Mouse (Mus musculus) kidney, embryonic 14.5 days (tissue): ENCODE measurements at regions not wholly inside any gene's neighbourhood (a gene's known extent, or its start where the extent isn't known, plus 50 kb on each side); places are given as distances from the start of the nearest gene placed in this dataset.

ENCODE experiments used
- ATAC-seq: fragments of 200-750 bp; cut with Nextera tagmentation; 2 replicates; pipeline ENCODE4 v1.8.0; 2017; ENCODE audit warnings: moderate number of reproducible peaks, mild to moderate bottlenecking, moderate TSS enrichment, moderate library complexity; ENCODE audit not compliant: low FRiP score, low TSS enrichment
- H3K27ac ChIP-seq: fragments of 300-500 bp; sonication (generic); 2 replicates; pipeline ENCODE4 v1.5.1; 2014; ENCODE audit warnings: low read depth, mild to moderate bottlenecking, low read length, moderate library complexity, mixed read lengths
- H3K27me3 ChIP-seq: fragments of 300-500 bp; sonication (generic); 2 replicates; pipeline ENCODE4 v1.6.1; 2014; ENCODE audit warnings: mild to moderate bottlenecking, low read length; ENCODE audit not compliant: control insufficient read depth, insufficient read depth
- H3K36me3 ChIP-seq: fragments of 300-500 bp; sonication (generic); 2 replicates; pipeline ENCODE4 v1.6.1; 2014; ENCODE audit warnings: low read length, mixed read lengths; ENCODE audit not compliant: control insufficient read depth, insufficient read depth
- H3K4me1 ChIP-seq: fragments of 300-500 bp; sonication (generic); 2 replicates; pipeline ENCODE4 v1.6.1; 2014; ENCODE audit warnings: low read length, mixed read lengths; ENCODE audit not compliant: control insufficient read depth, insufficient read depth
- H3K4me2 ChIP-seq: fragments of 300-500 bp; sonication (generic); replicated peaks from 2 replicates; pipeline ENCODE4 v1.6.1; 2014; ENCODE audit warnings: low read depth, mild to moderate bottlenecking, low read length
- H3K4me3 ChIP-seq: fragments of 300-500 bp; sonication (generic); 2 replicates; pipeline ENCODE4 v1.5.1; 2014; ENCODE audit warnings: mild to moderate bottlenecking, low read length
- H3K9ac ChIP-seq: fragments of 300-500 bp; sonication (generic); 2 replicates; pipeline ENCODE4 v1.6.1; 2014; ENCODE audit warnings: low read depth, mild to moderate bottlenecking, low read length, moderate library complexity
- H3K9me3 ChIP-seq: fragments of 300-500 bp; sonication (generic); 2 replicates; pipeline ENCODE4 v1.6.1; 2016; ENCODE audit warnings: low read length; ENCODE audit not compliant: control insufficient read depth
- WGBS: fragments of 180-500 bp; shearing (Covaris S2); extraction: QIAGEN DNeasy Blood & Tissue Kit; methylation state at CpG from one replicate; pipeline ENCODE4 v1.1.7; 2014; 5-methylcytosine and 5-hydroxymethylcytosine counted together

DNA sequence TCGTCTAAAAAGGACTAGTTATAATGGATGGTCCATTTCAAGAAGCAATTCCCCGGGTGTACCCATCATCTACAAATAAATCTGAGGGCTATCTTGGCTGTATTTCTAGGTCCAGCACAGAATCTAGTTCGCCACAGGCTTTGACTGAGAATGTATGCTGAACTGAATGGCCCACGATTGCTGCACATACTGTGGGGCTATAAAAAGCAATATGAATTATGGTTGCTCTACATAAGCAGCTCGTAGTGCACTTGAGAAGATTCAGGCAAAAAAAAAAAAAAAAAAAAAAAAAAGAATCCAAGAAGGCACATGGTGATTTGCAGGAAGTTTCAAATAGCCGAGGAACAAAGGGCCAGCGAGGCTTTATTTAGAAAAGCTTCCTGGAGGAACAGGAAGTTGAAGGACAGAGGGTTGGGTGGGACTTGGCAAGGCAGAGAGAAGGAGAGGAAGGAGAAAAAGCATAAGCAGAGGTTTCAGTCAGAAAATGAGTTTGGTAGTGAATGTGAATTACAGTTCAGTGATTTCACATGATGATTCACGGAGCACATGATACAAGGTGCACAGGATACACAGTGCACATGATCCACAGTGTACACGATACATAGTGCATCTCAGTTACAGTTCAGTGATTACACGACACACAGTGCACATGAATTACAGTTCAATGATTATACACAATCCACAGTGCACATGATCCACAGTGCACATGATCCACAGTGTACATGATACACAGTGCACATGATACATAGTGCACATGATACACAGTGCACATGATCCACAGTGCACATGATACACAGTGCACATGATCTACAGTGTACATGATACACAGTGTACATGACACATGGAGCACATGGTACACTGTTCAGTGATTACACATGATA, 129.7 kb upstream of the Mdm1 start:
- H3K4me1 ChIP-seq = no peaks in the 10 kb centered on the region
- no peak overlapping the region for H3K4me2 ChIP-seq
- H3K4me3 ChIP-seq = no peak overlapping the region
- 69% methylated on average over 10 of the region's 10 CpGs for WGBS
- H3K27me3 ChIP-seq = no peaks in the 10 kb centered on the region
- H3K9ac ChIP-seq = no peak overlapping the region
- H3K9me3 ChIP-seq = peaks cover 3% of the 10 kb centered on the region; the same call in 1 of the 2 replicates
- H3K27ac ChIP-seq = 0 out of 2 replicates have a peak overlapping the region, but pooled peaks have one; percentile 9
- ATAC-seq = no peak
- H3K36me3 ChIP-seq = no peaks in the 10 kb centered on the region

DNA sequence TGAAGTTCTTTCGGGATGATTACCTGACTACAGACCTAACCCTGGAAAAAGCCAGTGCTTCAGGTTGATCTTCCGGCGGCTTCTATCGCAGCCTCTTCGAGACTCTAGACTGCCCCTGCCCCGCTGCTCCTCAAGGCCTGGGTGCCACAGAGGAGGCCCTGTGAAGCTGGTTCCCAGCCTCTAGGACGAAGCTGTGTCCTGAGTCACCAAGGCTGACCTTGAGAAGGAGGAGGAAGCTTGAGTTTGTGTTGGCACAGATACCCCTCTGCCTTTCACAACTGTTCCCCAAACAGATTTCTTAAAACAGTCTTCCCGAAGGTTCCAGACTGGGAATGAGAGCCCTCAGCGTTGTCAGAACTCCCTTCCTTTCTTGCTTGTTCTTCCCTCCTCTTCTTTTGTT, 112.8 kb upstream of the Mdm1 start:
- Histone ChIP-seq H3K4me1 (no peaks in the 10 kb centered on the region), H3K27ac (no peak overlapping the region), H3K36me3 (no peaks in the 10 kb centered on the region), H3K9me3 (no peaks in the 10 kb centered on the region), H3K27me3 (no peaks in the 10 kb centered on the region), H3K4me3 (no peak overlapping the region), H3K9ac (no peak overlapping the region), H3K4me2 (no peak overlapping the region)
- 88% methylated on average over 9 of the region's 9 CpGs for WGBS
- no peak for ATAC-seq

DNA sequence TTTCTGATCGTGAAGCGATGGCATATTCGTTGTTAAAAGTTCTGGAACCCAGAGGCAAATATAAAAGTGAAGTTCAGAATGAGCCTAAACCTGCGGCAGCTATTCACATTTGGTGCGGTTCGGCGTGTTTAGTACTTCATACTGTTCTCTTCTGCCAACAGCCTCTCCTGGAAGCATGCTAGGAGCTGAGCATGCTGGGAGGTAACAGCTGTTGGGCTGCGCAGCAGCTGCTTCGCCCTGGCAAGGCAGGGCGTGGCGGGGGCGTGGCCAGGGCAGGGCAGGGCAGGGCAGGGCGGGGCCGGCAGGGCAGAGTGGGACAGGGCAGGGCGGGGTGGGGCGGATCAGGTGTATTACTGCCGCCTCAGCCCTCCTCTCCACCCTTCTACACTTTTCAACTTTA, 107.2 kb upstream of the Mdm1 start:
- Histone ChIP-seq H3K4me3 (no peak overlapping the region), H3K27ac (no peak overlapping the region), H3K27me3 (no peaks in the 10 kb centered on the region), H3K36me3 (no peaks in the 10 kb centered on the region), H3K4me1 (no peaks in the 10 kb centered on the region), H3K4me2 (no peak overlapping the region), H3K9ac (no peak overlapping the region), H3K9me3 (peaks cover 4% of the 10 kb centered on the region; the same call in 1 of the 2 replicates)
- ATAC-seq = no peak
- WGBS = 82% methylated on average over 16 of the region's 17 CpGs

DNA sequence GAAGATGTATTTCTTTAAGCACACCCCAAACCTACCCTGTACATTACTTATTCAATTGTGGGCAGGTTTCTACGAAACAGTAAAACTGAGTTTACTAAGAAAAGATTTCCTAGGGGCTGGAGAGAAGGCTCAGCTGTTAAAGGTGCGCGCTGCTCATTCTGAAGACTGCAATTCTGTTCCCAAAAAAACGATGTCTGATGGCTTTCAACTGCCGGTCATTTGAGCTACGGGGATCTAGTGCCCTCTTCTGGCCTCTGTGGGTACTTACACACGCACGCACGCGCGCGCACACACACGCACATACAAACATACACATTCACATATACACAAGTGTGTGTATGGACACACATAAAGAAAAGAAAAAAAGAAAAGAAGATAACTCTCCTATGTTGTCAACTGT, 106.6 kb upstream of the Mdm1 start:
- H3K4me2 ChIP-seq = no peak overlapping the region
- no peaks in the 10 kb centered on the region for H3K36me3 ChIP-seq
- no peak overlapping the region for H3K4me3 ChIP-seq
- H3K27ac ChIP-seq = no peak overlapping the region
- ATAC-seq = no peak
- H3K9ac ChIP-seq = no peak overlapping the region
- H3K9me3 ChIP-seq = peaks cover 4% of the 10 kb centered on the region; the same call in 1 of the 2 replicates
- WGBS = 84% methylated on average over 13 of the region's 13 CpGs
- no peaks in the 10 kb centered on the region for H3K27me3 ChIP-seq
- H3K4me1 ChIP-seq = no peaks in the 10 kb centered on the region

DNA sequence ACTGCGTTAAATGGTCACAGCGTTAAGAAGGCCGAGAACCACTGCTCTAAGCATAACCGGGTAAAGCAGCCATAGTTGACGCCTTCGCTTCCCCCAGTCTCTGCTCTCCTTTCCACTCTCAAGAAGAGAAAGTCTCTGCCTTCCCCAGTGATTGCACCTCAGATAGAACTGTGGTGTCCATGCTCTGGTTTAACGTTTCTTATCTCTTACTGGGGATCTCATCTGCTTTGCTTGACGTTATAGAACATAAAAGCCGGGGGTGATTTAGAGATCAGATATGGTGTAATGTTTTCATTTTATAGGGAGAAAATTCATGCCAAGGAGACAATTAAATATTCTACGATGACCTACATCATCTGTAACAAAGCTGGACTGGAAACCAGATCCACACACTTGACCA, 103.1 kb upstream of the Mdm1 start:
- H3K9me3 ChIP-seq = peaks cover 4% of the 10 kb centered on the region; the same call in 1 of the 2 replicates
- H3K27me3 ChIP-seq = no peaks in the 10 kb centered on the region
- no peak overlapping the region for H3K4me3 ChIP-seq
- H3K4me1 ChIP-seq = no peaks in the 10 kb centered on the region
- WGBS = 91% methylated on average over 10 of the region's 10 CpGs
- H3K36me3 ChIP-seq = no peaks in the 10 kb centered on the region
- no peak for ATAC-seq
- H3K9ac ChIP-seq = no peak overlapping the region
- no peak overlapping the region for H3K4me2 ChIP-seq
- H3K27ac ChIP-seq = no peak overlapping the region

DNA sequence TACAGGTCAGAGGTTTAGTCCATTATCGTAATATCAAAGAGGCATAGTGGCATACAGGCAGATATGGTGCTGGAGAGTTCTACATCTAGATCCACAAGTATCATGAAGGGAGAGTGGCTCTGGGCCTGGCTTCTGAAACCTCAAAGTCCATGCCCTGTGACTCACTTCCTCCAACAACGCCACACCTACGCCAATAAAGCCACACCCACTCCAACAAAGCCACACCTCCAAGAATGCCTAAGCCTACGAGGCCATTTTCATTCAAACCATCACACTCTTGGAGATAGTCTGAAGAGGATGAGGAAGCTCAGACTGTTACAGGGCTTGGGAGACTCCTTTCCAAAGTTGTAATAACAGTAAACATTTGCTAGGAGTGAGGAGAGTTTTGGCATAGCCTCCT, 102.6 kb upstream of the Mdm1 start:
- 87% methylated on average over 4 of the region's 4 CpGs for WGBS
- peaks cover 4% of the 10 kb centered on the region; the same call in 1 of the 2 replicates for H3K9me3 ChIP-seq
- no peak overlapping the region for H3K27ac ChIP-seq
- ATAC-seq = no peak
- no peak overlapping the region for H3K4me2 ChIP-seq
- no peaks in the 10 kb centered on the region for H3K4me1 ChIP-seq
- H3K27me3 ChIP-seq = no peaks in the 10 kb centered on the region
- no peak overlapping the region for H3K9ac ChIP-seq
- H3K4me3 ChIP-seq = no peak overlapping the region
- no peaks in the 10 kb centered on the region for H3K36me3 ChIP-seq

DNA sequence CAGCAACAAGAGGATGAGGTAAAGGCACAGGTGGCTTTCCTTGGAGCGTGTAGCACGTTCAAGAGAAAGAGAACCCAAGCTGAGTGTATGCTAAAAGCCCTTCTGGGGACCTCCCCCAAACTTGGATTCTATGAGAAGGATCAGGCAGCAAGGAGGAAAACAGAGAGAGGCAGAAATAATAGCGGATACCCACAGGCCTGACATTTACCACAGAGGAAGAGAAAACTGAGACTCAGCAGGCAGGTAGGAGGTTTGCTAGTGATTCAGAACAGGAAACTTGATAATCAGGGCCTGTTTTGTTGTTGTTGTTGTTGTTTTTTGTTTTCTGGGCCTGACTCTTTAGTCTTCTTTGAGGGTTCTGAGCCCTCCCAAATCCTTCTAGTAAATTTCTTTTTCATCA, 100.5 kb upstream of the Mdm1 start:
- H3K9me3 ChIP-seq = peaks cover 4% of the 10 kb centered on the region; the same call in 1 of the 2 replicates
- no peak overlapping the region for H3K9ac ChIP-seq
- WGBS = 89% methylated on average over 3 of the region's 3 CpGs
- no peaks in the 10 kb centered on the region for H3K4me1 ChIP-seq
- H3K27ac ChIP-seq = no peak overlapping the region
- no peak overlapping the region for H3K4me3 ChIP-seq
- ATAC-seq = no peak
- H3K27me3 ChIP-seq = no peaks in the 10 kb centered on the region
- no peak overlapping the region for H3K4me2 ChIP-seq
- no peaks in the 10 kb centered on the region for H3K36me3 ChIP-seq

DNA sequence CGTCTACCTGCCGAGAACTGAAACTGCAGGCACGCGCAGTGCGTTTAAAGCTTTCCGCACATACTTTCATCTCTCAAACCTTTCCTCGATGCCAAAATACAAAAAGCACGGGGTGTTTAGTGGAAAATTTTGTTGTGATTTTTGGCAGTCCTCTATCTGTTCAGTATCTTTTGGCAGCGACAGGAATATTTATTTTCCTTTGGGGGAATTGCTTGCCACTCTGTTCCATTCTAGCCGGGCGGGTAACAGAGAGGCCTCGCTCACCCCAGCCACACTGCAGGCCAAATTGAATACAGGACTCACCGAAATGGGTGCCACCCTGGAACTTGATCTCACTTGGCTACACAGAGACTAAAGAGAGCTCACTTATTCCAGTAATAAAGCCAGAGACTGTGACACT, 97.8 kb upstream of the Mdm1 start:
- no peak for ATAC-seq
- WGBS = 58% methylated on average over 13 of the region's 13 CpGs

DNA sequence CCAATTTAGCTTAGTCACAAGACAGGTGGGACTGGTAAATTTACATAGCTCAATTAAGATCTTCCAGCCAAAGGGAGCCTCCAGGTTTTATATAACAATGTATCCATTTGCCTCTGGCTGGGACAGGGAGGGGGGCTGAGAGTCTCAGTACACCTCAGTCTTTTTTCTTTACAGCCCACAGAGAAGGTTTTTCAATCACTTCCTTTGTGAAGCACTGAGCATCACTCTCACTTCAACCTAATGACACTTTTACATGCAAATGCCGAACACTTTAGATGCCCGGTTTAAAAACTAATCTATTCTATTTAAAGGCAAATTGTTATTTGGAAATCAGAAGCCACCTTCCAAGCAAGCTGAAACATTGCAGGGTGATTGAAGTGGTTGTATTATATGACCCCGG, 96.8 kb upstream of the Mdm1 start:
- WGBS = 51% methylated on average over 3 of the region's 3 CpGs
- no peak overlapping the region for H3K9ac ChIP-seq
- ATAC-seq = no peak

More for the DNA sequence above, 97.8 kb upstream of the Mdm1 start:
- no peak overlapping the region for H3K27ac ChIP-seq
- H3K4me1 ChIP-seq = no peaks in the 10 kb centered on the region
- H3K9ac ChIP-seq = no peak overlapping the region
- no peaks in the 10 kb centered on the region for H3K36me3 ChIP-seq
- H3K4me2 ChIP-seq = no peak overlapping the region
- H3K4me3 ChIP-seq = no peak overlapping the region
- no peaks in the 10 kb centered on the region for H3K27me3 ChIP-seq
- H3K9me3 ChIP-seq = peaks cover 4% of the 10 kb centered on the region; the same call in 1 of the 2 replicates

More for the DNA sequence above, 96.8 kb upstream of the Mdm1 start:
- Histone ChIP-seq H3K27ac (no peak overlapping the region), H3K27me3 (no peaks in the 10 kb centered on the region), H3K4me2 (no peak overlapping the region), H3K4me3 (no peak overlapping the region), H3K36me3 (no peaks in the 10 kb centered on the region), H3K9me3 (no peaks in the 10 kb centered on the region), H3K4me1 (no peaks in the 10 kb centered on the region)
